Mouse (Mus musculus) gastrocnemius, postnatal 36 days (tissue): ENCODE results near the gene Grik2. TPM values are rescaled to one million over a fixed set of nuclear protein-coding genes. Genes with fewer than 3 reads are reported as not detected.

Experiments used
- DNase-seq, 2 experiments: peaks; one replicate each; pipeline ENCODE4 v3.0.0; 2022
- intact Hi-C: fragments of 180-260 bp; cut with DNase I; formaldehyde crosslinking; loops from one replicate; pipeline ENCODE4 v1.15.1; 2025
- long read RNA-seq, 2 experiments: library from polyadenylated mRNA; stranded (forward); transcript quantifications; one replicate each; pipeline ENCODE4 v2.0.0; 2021
- total RNA-seq, 2 experiments: library from RNA; stranded (reverse); gene quantifications; 2 replicates each; pipeline ENCODE4 v1.2.3; 2021

Gene Grik2
- under 1 TPM; 0.10 to 0.35 TPM for total RNA-seq
- long read RNA-seq, experiment 1: 0 reads
- long read RNA-seq, experiment 2: 0 reads

GRCm38 (mm10) chr10:49788381-49788906, at the start of gene Grik2:
Grik2 (minus strand) TSS chr10:49788766.
- DNase-seq: no peak
- intact Hi-C loops: no loop called here

DNA sequence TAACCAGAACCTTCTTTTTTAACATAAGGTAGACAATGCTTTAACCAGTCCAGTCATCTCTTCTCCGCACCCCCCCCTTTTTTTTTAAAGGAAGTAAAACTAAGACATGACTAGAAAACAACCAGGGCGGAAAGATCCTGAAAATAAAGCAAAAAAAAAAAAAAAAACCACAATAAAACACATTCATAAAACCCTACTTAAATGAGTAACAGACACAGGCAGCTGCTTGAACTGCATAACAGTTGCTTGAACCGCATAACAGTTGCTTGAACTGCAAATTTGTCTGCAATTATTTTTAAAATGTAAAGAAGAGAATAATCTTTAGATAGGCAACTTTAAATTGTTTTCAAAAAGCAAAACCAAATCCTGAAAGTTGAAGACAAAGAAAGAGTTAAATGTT, 45.8 kb upstream of the Grik2 start:
- intact Hi-C loops: no loop called here
- no peak for DNase-seq

GRCm38 (mm10) chr10:49807276-49807675, 18.7 kb upstream of the Grik2 start:
- DNase-seq: no peak
- intact Hi-C loops: no loop called here

GRCm38 (mm10) chr10:49801001-49801400, 12.4 kb upstream of the Grik2 start:
- no peak for DNase-seq
- intact Hi-C loops: no loop called here

- intact Hi-C loops: no loop called here
- no peak for DNase-seq
Observed at GRCm38 (mm10) chr10:49794129-49794528, 5.6 kb upstream of the Grik2 start.

DNA sequence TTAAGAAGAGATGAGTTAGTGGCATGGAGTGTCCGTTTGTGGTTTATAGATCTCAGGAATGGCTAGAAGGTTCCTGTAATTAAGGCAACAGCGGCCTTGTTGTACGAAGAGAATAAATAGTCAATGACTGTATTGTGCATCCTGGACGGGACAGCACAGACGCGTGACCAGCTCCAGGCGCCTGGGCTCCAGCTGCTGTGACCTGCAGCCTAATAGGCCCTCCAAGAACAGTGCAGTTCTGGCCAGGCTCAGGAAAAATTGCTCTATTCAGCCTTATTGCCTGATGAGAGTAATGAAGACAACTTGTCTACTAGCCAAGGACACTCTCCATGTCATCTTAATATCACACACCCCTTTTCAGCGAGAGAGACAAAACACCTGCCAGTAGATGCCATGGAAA, 1.8 kb upstream of the Grik2 start:
- intact Hi-C loops: no loop called here
- DNase-seq: no peak

- intact Hi-C loops: no loop called here
- no peak for DNase-seq
Observed at GRCm38 (mm10) chr10:49789711-49790110, 1.1 kb upstream of the Grik2 start.

- no peak for DNase-seq
- intact Hi-C loops: no loop called here
Observed at GRCm38 (mm10) chr10:49788914-49789313, 348 bp upstream of the Grik2 start.

GRCm38 (mm10) chr10:49786630-49787029, 1.9 kb downstream of the Grik2 start:
- intact Hi-C loops: no loop called here
- no peak for DNase-seq

DNA sequence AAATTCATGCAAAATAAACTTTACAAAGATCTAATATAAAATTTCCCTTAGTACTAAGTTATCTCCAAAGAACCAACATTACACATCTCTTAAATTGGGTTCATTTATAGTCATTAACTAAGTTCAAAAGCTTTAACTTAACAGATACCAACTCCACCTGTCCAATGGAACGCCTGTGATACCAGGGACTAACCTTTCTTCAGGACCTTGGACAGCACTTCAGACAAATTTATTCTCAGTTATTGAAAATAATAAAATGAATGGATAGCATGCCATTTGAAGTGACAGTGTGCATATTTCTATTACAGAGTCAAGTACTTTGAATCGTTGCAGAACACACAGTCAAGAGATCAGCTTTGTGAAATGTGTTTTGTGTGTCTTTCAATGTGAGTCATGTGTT, 3.1 kb downstream of the Grik2 start:
- DNase-seq: no peak
- intact Hi-C loops: no loop called here

GRCm38 (mm10) chr10:49784831-49785230, 3.7 kb downstream of the Grik2 start:
- DNase-seq: no peak
- intact Hi-C loops: no loop called here

DNA sequence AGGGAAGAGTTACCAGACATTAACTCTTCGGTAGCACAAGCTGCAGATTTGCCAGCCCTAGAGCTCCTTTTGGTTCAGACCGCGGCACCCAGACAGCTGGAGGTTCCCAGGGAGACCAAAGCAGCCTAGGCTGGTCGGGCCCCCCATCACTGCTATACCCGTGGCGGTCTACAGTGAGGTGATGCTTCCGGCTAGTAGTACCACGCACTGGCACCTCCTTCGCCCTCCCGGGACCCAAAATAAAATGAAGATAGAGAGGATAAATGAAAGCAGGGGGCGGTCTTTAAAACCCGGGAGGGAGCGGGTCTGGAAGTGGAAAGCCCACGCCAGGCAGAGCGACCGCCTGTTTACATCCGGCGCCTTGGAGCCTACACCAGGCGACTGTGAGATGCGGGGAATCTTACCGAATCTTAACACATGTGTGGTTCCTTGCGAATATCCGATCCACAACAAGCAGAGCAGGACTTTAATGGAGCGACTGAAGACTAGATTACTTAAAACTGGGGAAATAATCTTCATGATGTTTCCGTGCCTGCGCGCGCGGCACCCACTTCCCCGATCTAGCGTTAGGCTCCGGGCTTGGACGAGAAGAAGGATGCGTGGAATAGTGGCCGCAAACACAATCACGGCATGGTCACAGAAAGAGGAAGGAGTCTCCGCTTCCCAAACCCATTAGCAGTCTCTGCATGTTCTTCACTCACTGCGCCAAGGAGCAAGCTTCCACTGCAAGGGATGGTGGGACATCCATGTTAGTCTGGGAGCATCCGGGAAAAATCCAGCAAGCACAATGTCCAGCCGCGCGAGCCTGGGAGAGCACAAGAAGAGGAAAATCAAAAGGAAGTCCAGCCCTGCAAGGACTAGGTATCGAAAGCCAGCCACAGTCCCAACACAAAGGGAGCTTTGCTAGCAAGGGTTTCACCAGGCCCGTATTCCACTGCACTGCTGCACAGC, 5.5 kb downstream of the Grik2 start:
- no peak for DNase-seq
- intact Hi-C loops: no loop called here

DNA sequence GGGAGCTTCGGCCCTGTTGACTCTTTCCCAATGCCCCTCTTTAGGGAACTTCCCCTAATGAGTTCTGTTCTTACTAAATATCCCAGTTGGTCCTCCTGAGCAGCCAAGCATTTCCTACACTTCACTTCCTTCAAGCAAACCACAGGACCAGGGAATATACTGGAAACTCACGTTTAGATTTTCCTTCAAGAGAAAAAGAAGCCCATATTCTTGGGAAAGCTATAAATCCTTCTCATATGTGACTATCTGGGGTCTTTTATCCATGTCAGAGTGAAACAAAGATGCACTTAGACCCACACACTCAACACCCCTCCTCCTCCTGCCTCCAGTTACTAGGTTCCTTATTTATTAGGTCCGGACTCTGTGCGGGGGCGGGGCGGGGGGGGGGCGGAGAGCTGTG, 6.5 kb downstream of the Grik2 start:
- DNase-seq: no peak
- intact Hi-C loops: no loop called here

DNA sequence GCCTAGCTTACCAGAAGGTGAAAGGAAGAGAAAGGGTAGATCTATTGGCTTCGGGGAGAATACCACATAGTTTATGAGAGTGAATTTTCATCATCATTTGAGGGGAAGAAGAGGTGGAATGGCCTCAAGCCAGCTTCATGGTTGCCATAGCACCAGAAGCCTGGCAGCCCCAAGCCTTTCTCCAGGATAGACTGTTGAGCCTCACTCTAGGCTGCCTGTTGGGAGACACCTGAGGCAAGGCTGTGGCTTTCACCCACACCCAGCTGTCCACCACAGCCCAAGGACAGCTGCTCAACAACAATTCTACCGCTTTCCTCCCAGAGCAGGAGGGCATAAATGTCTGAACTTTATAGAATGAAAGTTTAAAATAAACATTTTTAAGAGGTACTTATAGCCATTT, 8.1 kb downstream of the Grik2 start:
- no peak for DNase-seq
- intact Hi-C loops: no loop called here

- intact Hi-C loops: no loop called here
- no peak for DNase-seq
Observed at GRCm38 (mm10) chr10:49768897-49769296, 19.7 kb downstream of the Grik2 start.

GRCm38 (mm10) chr10:49767556-49767955, 21.0 kb downstream of the Grik2 start:
- no peak for DNase-seq
- intact Hi-C loops: no loop called here

DNA sequence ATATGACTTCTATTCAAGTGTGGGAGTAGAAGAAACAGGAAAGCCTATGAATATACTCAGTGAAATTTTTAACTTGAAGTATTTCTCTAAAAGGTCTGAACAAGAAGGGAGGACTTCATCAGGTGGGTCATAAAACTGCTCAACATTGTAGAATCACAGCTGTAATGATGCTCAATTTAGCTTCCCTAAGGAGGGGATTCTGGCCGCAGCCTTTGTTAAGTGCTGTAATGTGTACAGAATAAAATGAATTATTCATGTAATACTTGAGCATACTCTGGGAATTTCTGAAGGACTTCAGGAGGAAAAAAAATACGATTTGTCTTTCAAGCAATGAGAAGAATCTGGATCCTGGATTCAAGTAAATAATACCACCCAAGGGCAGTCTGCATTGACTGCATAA, 26.0 kb downstream of the Grik2 start:
- intact Hi-C loops: no loop called here
- DNase-seq: no peak

DNA sequence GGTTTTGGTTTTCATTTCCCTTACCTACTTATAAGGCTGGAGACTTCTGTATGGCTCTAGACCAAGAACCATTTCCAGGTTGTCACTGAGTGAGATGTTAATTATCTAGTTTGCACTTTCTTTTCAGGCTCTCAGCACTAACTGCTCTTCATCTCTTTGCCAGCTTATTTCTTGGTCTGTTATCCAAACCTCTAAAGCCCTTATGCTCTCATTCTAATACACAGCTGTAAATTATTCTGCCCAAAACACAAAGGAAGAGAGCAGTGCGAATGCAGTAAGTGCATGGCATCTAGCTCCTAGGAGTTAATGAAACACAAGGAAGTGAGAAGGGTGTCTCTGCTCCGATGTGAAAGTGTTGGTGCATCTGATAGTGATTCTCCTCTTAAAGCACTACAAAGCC, 36.8 kb downstream of the Grik2 start:
- no peak for DNase-seq
- intact Hi-C loops: no loop called here

DNA sequence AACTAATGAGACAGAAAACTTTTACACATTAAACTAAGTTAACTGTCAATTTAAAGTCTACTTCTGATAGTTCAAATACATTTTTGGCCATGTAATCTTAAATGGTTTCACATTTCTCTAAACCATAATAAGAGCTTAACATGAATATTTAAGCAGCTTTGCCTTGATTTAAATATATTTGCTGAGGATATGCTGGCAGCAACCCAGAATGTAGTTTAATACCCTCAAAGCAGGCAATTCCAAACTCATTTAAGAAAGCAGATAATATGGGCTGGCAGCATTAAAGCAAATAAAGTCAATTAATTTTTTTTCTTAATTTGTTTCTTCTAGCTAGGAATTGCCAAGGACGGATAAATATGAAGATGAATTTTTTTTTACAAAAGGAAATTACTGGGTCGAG, 56.7 kb downstream of the Grik2 start:
- intact Hi-C loops: no loop called here
- no peak for DNase-seq

GRCm38 (mm10) chr10:49723706-49724105, 64.9 kb downstream of the Grik2 start:
- intact Hi-C loops: no loop called here
- DNase-seq: no peak

GRCm38 (mm10) chr10:49716856-49717255, 71.7 kb downstream of the Grik2 start:
- no peak for DNase-seq
- intact Hi-C loops: no loop called here

DNA sequence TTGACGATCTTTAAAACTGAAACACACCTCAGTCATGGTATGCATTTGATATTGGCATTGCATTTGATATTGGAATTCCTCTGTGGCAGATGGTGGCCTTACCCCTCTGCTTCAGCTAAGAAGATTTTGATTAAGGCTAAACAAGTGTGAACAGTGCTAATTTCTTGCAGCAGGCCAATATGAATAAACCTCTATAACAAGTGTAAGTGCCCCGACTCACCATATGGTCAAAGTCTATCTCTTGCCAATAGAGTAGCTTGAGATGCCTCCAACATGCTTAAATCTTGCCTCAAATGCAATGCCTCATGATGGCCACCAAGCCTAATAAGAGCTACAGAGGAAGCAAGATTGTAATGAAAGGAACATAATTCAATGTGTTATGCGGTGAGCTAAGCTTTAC, 78.8 kb downstream of the Grik2 start:
- no peak for DNase-seq
- intact Hi-C loops: no loop called here
